Mouse (Mus musculus): ENCODE measurements at regions not wholly inside any gene's neighbourhood (a gene's known extent, or its start where the extent isn't known, plus 50 kb on each side); places are given as distances from the start of the nearest gene placed in this dataset.

- TF ChIP-seq CTCF (IDR thresholded peaks at IDR 0.05; ENCODE audit: borderline replicate concordance, insufficient read depth, low read depth, low read length) (no peak), POLR2A (IDR thresholded peaks at IDR 0.05; ENCODE audit: borderline replicate concordance, insufficient read depth, low read length) (no peak)
Observed at GRCm38 (mm10) chr13:51960262-51960661, 113.8 kb downstream of the Gadd45g start.
